ENCODE assay signal across 7 mouse cellular contexts in the genomic region with DNA sequence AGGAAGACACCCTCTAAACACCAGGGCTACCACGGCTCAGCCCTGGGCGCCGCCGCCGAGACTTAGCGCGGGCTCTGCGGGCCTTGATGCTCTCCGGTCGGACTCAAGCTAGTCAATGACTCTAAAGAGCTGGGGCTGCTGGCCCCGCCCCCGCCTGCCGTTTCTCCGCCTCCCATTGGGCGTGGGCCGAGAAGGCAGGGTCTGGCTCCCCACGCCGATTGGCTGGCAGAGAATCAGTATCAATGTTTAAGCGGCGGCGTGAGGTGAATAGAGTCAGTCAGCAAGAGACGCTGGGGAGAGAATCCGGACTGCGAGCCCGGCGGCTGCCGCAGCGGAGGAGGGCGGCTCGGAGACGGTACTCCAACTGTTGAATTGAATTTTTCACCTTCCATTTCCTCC. TPM values are rescaled to one million over a fixed set of nuclear protein-coding genes. Genes with fewer than 3 reads are reported as not detected.
DNase-seq lines count a peak whose midpoint lies in the region; ATAC-seq and TF ChIP-seq lines count a peak whose summit lies in the region.

Gene Pcdh17 (plus strand): TSS at position 276 of the 399 bp plus-strand sequence.

- H3K36me3 ChIP-seq in kidney, embryonic 14.5 days (ENCODE audit: control insufficient read depth, insufficient read depth, low read length), result no peaks in the 10 kb centered on the region
- H3K36me3 ChIP-seq in limb, embryonic 14.5 days (ENCODE audit: control insufficient read depth, insufficient read depth, low read length), result no peaks in the 10 kb centered on the region
- no peaks in the 10 kb centered on the region for H3K36me3 ChIP-seq in midbrain, embryonic 16.5 days (ENCODE audit: control insufficient read depth, insufficient read depth, low read length)

- H3K4me1 ChIP-seq in embryonic fibroblast, embryonic 13.5 days (ENCODE audit: control insufficient read depth, insufficient read depth, low read length), result no peaks in the 10 kb centered on the region
- 0 out of 2 replicates have a peak, but pooled peaks cover 5% of the 10 kb centered on the region for H3K4me1 ChIP-seq in kidney, embryonic 14.5 days (ENCODE audit: control insufficient read depth, insufficient read depth, low read length)
- peaks cover 12% of the 10 kb centered on the region for H3K4me1 ChIP-seq in limb, embryonic 14.5 days (ENCODE audit: control insufficient read depth, insufficient read depth, low read length)
- H3K4me1 ChIP-seq in midbrain, embryonic 16.5 days (ENCODE audit: control insufficient read depth, insufficient read depth, low read length), result no peaks in the 10 kb centered on the region

- H3K27ac ChIP-seq in embryonic fibroblast, embryonic 13.5 days (ENCODE audit: insufficient read depth, low read length), result no peak within 1 kb of the TSS
- peak within 1 kb of the TSS; percentile 24; the same call in 1 of the 2 replicates for H3K27ac ChIP-seq in kidney, embryonic 14.5 days (ENCODE audit: low read depth, low read length)
- H3K27ac ChIP-seq in limb, embryonic 14.5 days (replicated peaks; ENCODE audit: low read depth, low read length), result peak within 1 kb of the TSS; percentile 43; the same call in 1 of the 2 replicates
- H3K27ac ChIP-seq in midbrain, embryonic 16.5 days (ENCODE audit: low read length), result peak within 1 kb of the TSS; percentile 88

- peak; percentile 82 for TF ChIP-seq POLR2A in embryonic fibroblast, embryonic 13.5 days (IDR thresholded peaks at IDR 0.05; ENCODE audit: low read depth, low read length)
- TF ChIP-seq POLR2A in limb, embryonic 14.5 days (IDR thresholded peaks at IDR 0.05; ENCODE audit: borderline replicate concordance, extremely low read depth, insufficient read depth, insufficient read length), result peak; percentile 88; the same call in 1 of the 2 replicates

- peak; percentile 97 for DNase-seq in brain, adult 2 months (ENCODE audit: low read depth, low spot score)
- peak; percentile 90 for DNase-seq in heart, adult 9 months (ENCODE audit: low spot score in 2 of 2)
- peak; percentile 98 for DNase-seq in limb, embryonic 14.5 days (ENCODE audit: low spot score)
- DNase-seq in spleen, postnatal 14 days (ENCODE audit: low spot score in 2 of 2), result peak; percentile 27 to 50

- peak; percentile 94 for ATAC-seq in kidney, embryonic 14.5 days (ENCODE audit: low FRiP score, low TSS enrichment)
- peak; percentile 94 for ATAC-seq in limb, embryonic 14.5 days (ENCODE audit: low FRiP score, low read depth)
- peak; percentile 90 for ATAC-seq in midbrain, embryonic 16.5 days

- H3K4me3 ChIP-seq in embryonic fibroblast, embryonic 13.5 days (ENCODE audit: insufficient read depth, low read length), result peak within 1 kb of the TSS; percentile 76
- H3K4me3 ChIP-seq in kidney, embryonic 14.5 days (ENCODE audit: low read length), result peak within 1 kb of the TSS; percentile 59
- H3K4me3 ChIP-seq in limb, embryonic 14.5 days (replicated peaks; ENCODE audit: low read length), result peak within 1 kb of the TSS; percentile 56
- peak within 1 kb of the TSS; percentile 85 for H3K4me3 ChIP-seq in midbrain, embryonic 16.5 days (ENCODE audit: low read depth, low read length)

- H3K9ac ChIP-seq in kidney, embryonic 14.5 days (ENCODE audit: low read depth, low read length), result peak within 1 kb of the TSS; percentile 55
- H3K9ac ChIP-seq in limb, embryonic 14.5 days (ENCODE audit: low read depth, low read length, severe bottlenecking), result peak within 1 kb of the TSS; percentile 49
- peak within 1 kb of the TSS; percentile 85 for H3K9ac ChIP-seq in midbrain, embryonic 16.5 days (ENCODE audit: low read depth, low read length)

- H3K9me3 ChIP-seq in kidney, embryonic 14.5 days (ENCODE audit: control insufficient read depth, low read length), result no peaks in the 10 kb centered on the region
- no peaks in the 10 kb centered on the region for H3K9me3 ChIP-seq in limb, embryonic 14.5 days (ENCODE audit: control insufficient read depth, low read length)
- H3K9me3 ChIP-seq in midbrain, embryonic 16.5 days (replicated peaks; ENCODE audit: control insufficient read depth, low read length, poor library complexity, severe bottlenecking), result no peaks in the 10 kb centered on the region

- peaks cover 30% of the 10 kb centered on the region for H3K27me3 ChIP-seq in kidney, embryonic 14.5 days (ENCODE audit: control insufficient read depth, insufficient read depth, low read length)
- peaks cover 29% of the 10 kb centered on the region for H3K27me3 ChIP-seq in limb, embryonic 14.5 days (ENCODE audit: control insufficient read depth, insufficient read depth, low read length)
- H3K27me3 ChIP-seq in midbrain, embryonic 16.5 days (ENCODE audit: control insufficient read depth, insufficient read depth, low read depth, low read length), result no peaks in the 10 kb centered on the region

- under 1% methylated on average over 31 of the region's 31 CpGs for WGBS in kidney, embryonic 14.5 days
- under 1% methylated on average over 31 of the region's 31 CpGs for WGBS in limb, embryonic 14.5 days
- WGBS in midbrain, embryonic 16.5 days, result under 1% methylated on average over 31 of the region's 31 CpGs

- peak within 1 kb of the TSS; percentile 82 for H3K4me2 ChIP-seq in kidney, embryonic 14.5 days (replicated peaks; ENCODE audit: low read depth, low read length)
- H3K4me2 ChIP-seq in limb, embryonic 14.5 days (replicated peaks; ENCODE audit: low read depth, low read length, severe bottlenecking), result peak within 1 kb of the TSS; percentile 92
- H3K4me2 ChIP-seq in midbrain, embryonic 16.5 days (ENCODE audit: low read length), result peak within 1 kb of the TSS; percentile 82

- TF ChIP-seq CTCF in embryonic fibroblast, embryonic 13.5 days (IDR thresholded peaks at IDR 0.05; ENCODE audit: borderline replicate concordance, insufficient read depth, low read length), result no peak

RNA-seq across cellular contexts. Expression of gene Pcdh17, which starts in this region (rescaled TPM):
- polyA plus RNA-seq in embryonic fibroblast, embryonic 13.5 days (2011; ENCODE audit: insufficient read length, low read depth, missing spikeins), result 0.27 and 0.61 TPM in 2 replicates
- polyA plus RNA-seq in kidney, embryonic 14.5 days (2014; fragmentation: Nextera tagmentation; extraction: Ambion mirVana), result 7.1 and 7.9 TPM in 2 replicates
- 3.8 and 4.5 TPM in 2 replicates for polyA plus RNA-seq in limb, embryonic 14.5 days (2012; rRNA removed)
- 6.3 and 7.3 TPM in 2 replicates for polyA plus RNA-seq in limb, embryonic 14.5 days (2014; fragmentation: Nextera tagmentation; extraction: Ambion mirVana)
- polyA plus RNA-seq in midbrain, embryonic 16.5 days (2015; fragmentation: Nextera tagmentation; extraction: Ambion mirVana), result 40.8 and 42.6 TPM in 2 replicates

Comparison
In these comparisons a context has a peak if more than half of its experiments do, and no peak if none do; other contexts are left out.
1. DNase-seq: peak in every context shown above with its lines; median percentile 98 in limb, embryonic 14.5 days; 97 in brain, adult 2 months; 90 in heart, adult 9 months; 38 in spleen, postnatal 14 days.